Mouse (Mus musculus) c-Kit-positive CD71-positive TER-119-positive erythroid progenitor cells, embryonic 14.5 days (primary cell): Measurements from ENCODE around the gene Net1.
"Not testable (repeated sequence)": the region's sequence is repeated elsewhere in the genome, so short reads cannot be mapped to it uniquely, and the experiment has no call there.

ENCODE experiments used
- DNase-seq: peaks from one replicate; pipeline ENCODE4 v3.0.0-alpha.2; 2013; ENCODE audit warnings: low spot score

The Net1 gene

GRCm38 (mm10) chr13:3890061-3890460 is 28.0 kb downstream of the Net1 start:
- DNase-seq, result no peak

- DNase-seq, result no peak
Measured at GRCm38 (mm10) chr13:3889111-3889510, 28.9 kb downstream of the Net1 start.

- no peak for DNase-seq
Measured at GRCm38 (mm10) chr13:3886663-3887062, 31.4 kb downstream of the Net1 start.

GRCm38 (mm10) chr13:3877679-3878220 is 40.3 kb downstream of the Net1 start:
- no peak for DNase-seq

- DNase-seq, result no peak
Measured at GRCm38 (mm10) chr13:3877185-3877584, 40.8 kb downstream of the Net1 start.

GRCm38 (mm10) chr13:3876448-3876847 is 41.6 kb downstream of the Net1 start:
- DNase-seq, result no peak

GRCm38 (mm10) chr13:3872832-3873231 is 45.2 kb downstream of the Net1 start:
- DNase-seq, result no peak

- no peak for DNase-seq
Measured at GRCm38 (mm10) chr13:3869901-3870300, 48.1 kb downstream of the Net1 start.

- peak; percentile 86 for DNase-seq
Measured at GRCm38 (mm10) chr13:3867158-3867557, 50.9 kb downstream of the Net1 start.

GRCm38 (mm10) chr13:3866355-3867052 is 51.5 kb downstream of the Net1 start:
- DNase-seq, result peak; percentile 70

GRCm38 (mm10) chr13:3865648-3866354 is 52.2 kb downstream of the Net1 start:
- peak; percentile 67 for DNase-seq

- peak; percentile 66 for DNase-seq
Measured at GRCm38 (mm10) chr13:3862922-3863580, 55.0 kb downstream of the Net1 start.

- DNase-seq, result no peak
Measured at GRCm38 (mm10) chr13:3862325-3862724, 55.7 kb downstream of the Net1 start.

- DNase-seq, result peak; percentile 54
Measured at GRCm38 (mm10) chr13:3861251-3861650, 56.8 kb downstream of the Net1 start.

- DNase-seq, result no peak
Measured at GRCm38 (mm10) chr13:3856252-3856651, 61.8 kb downstream of the Net1 start.

- DNase-seq, result no peak
Measured at GRCm38 (mm10) chr13:3854856-3855255, 63.2 kb downstream of the Net1 start.

GRCm38 (mm10) chr13:3853648-3854333 is 64.2 kb downstream of the Net1 start, which contains the start of gene Calm5:
Calm5 (plus strand) TSS chr13:3854173.
- not testable (repeated sequence) for DNase-seq

- DNase-seq, result no peak
Measured at GRCm38 (mm10) chr13:3850330-3850729, 67.7 kb downstream of the Net1 start.

- not testable (repeated sequence) for DNase-seq
Measured at GRCm38 (mm10) chr13:3840662-3841061, 77.4 kb downstream of the Net1 start.

- not testable (repeated sequence) for DNase-seq
Measured at GRCm38 (mm10) chr13:3837312-3837807, 80.7 kb downstream of the Net1 start, which contains the start of gene Calm4. Calm4 (plus strand) TSS chr13:3837757.

- DNase-seq, result not testable (repeated sequence)
Measured at GRCm38 (mm10) chr13:3833644-3834043, 84.4 kb downstream of the Net1 start.

GRCm38 (mm10) chr13:3832450-3832849 is 85.6 kb downstream of the Net1 start:
- no peak for DNase-seq
